In genomic region chr11:68953903-68954302, GRCm38 (mm10) we compare ENCODE assay signal across 8 mouse cellular contexts. TPM values are rescaled to one million over a fixed set of nuclear protein-coding genes. Genes with fewer than 3 reads are reported as not detected.
DNase-seq lines count a peak whose midpoint lies in the region; ATAC-seq and TF ChIP-seq lines count a peak whose summit lies in the region.
"Had no signal": no experiment of that assay in that cellular context is flagged by ENCODE, and none has a peak within 500 bp of the region (broad histone marks: within the 10 kb centered on the region; RNA-seq: fewer than 3 reads in every experiment).

No protein-coding gene starts in this region.

- DNase-seq in left cerebral cortex, adult 2 months (ENCODE audit: extremely low spot score in 1 of 2, low spot score in 2 of 2): no peak
- no peak for DNase-seq in left cerebral cortex, adult 8-10 months (ENCODE audit: low spot score in 2 of 2)
- DNase-seq in layer of hippocampus, postnatal 25 days (ENCODE audit: extremely low spot score in 1 of 2, low spot score in 1 of 2): no peak
- DNase-seq in yolk sac, embryonic 10.5 days (ENCODE audit: low spot score): no peak
- DNase-seq: layer of hippocampus, adult 9-11 months had no signal

- no peak for TF ChIP-seq CTCF in left cerebral cortex, adult 2 months (IDR thresholded peaks at IDR 0.05)
- TF ChIP-seq CTCF in small intestine, adult 2 months (IDR thresholded peaks at IDR 0.05; ENCODE audit: extremely low read depth, insufficient read length, insufficient replicate concordance, low read depth, low read length): no peak

- no peak for ATAC-seq in forebrain, embryonic 13.5 days
- ATAC-seq in limb, embryonic 13.5 days (ENCODE audit: low FRiP score, low read depth): no peak

- no peak overlapping the region for H3K27ac ChIP-seq in left cerebral cortex, adult 2 months
- H3K27ac ChIP-seq in forebrain, embryonic 13.5 days: no peak overlapping the region
- no peak overlapping the region for H3K27ac ChIP-seq in limb, embryonic 13.5 days
- no peak overlapping the region for H3K27ac ChIP-seq in small intestine, adult 2 months (ENCODE audit: insufficient read depth, low read depth, low read length)

- H3K4me1 ChIP-seq in forebrain, embryonic 13.5 days: peaks cover 16% of the 10 kb centered on the region
- peaks cover 19% of the 10 kb centered on the region for H3K4me1 ChIP-seq in limb, embryonic 13.5 days
- peaks cover 8% of the 10 kb centered on the region for H3K4me1 ChIP-seq in small intestine, adult 2 months (ENCODE audit: control insufficient read depth, insufficient read depth, insufficient read length, low read length)

- 14% methylated on average over 13 of the region's 13 CpGs for WGBS in forebrain, embryonic 13.5 days
- 12% methylated on average over 13 of the region's 13 CpGs for WGBS in limb, embryonic 13.5 days
- WGBS in small intestine, adult 2 months: 21% methylated on average over 13 of the region's 13 CpGs

- peak overlapping the region; percentile 27 for H3K4me3 ChIP-seq in left cerebral cortex, adult 2 months
- H3K4me3 ChIP-seq in forebrain, embryonic 13.5 days: peak overlapping the region; percentile 40
- peak overlapping the region; percentile 39 for H3K4me3 ChIP-seq in limb, embryonic 13.5 days
- H3K4me3 ChIP-seq in small intestine, adult 2 months (ENCODE audit: low read depth, low read length): peak overlapping the region; percentile 47

- intact Hi-C loops in left cerebral cortex, adult 2 months (cut with DNase I): no loop called here

- no peaks in the 10 kb centered on the region for H3K36me3 ChIP-seq in forebrain, embryonic 13.5 days (ENCODE audit: poor library complexity, severe bottlenecking)
- no peaks in the 10 kb centered on the region for H3K36me3 ChIP-seq in limb, embryonic 13.5 days
- no peaks in the 10 kb centered on the region for H3K36me3 ChIP-seq in small intestine, adult 2 months (ENCODE audit: control insufficient read depth, insufficient read depth, low read length)

- no peak overlapping the region for H3K9ac ChIP-seq in forebrain, embryonic 13.5 days
- peak overlapping the region; percentile 59 for H3K9ac ChIP-seq in limb, embryonic 13.5 days

- no peaks in the 10 kb centered on the region for H3K9me3 ChIP-seq in forebrain, embryonic 13.5 days (replicated peaks)
- no peaks in the 10 kb centered on the region for H3K9me3 ChIP-seq in limb, embryonic 13.5 days

- H3K27me3 ChIP-seq in forebrain, embryonic 13.5 days: peaks cover 61% of the 10 kb centered on the region
- peaks cover 68% of the 10 kb centered on the region for H3K27me3 ChIP-seq in limb, embryonic 13.5 days
- peaks cover 12% of the 10 kb centered on the region; the same call in 1 of the 2 replicates for H3K27me3 ChIP-seq in small intestine, adult 2 months (ENCODE audit: control insufficient read depth, insufficient read depth, low read length)

- no peak for TF ChIP-seq POLR2A in small intestine, adult 2 months (IDR thresholded peaks at IDR 0.05; ENCODE audit: low read depth, low read length)

- H3K4me2 ChIP-seq in forebrain, embryonic 13.5 days: peak overlapping the region; percentile 65
- peak overlapping the region; percentile 68 for H3K4me2 ChIP-seq in limb, embryonic 13.5 days (replicated peaks)

RNA-seq across cellular contexts. Expression of gene Arhgef15, which starts 3.4 kb away (rescaled TPM):
- total RNA-seq in left cerebral cortex, adult 2 months (2021): 10 to 100 TPM; 22.4 to 22.6 TPM
- 10 to 100 TPM; 35.5 to 40.0 (median 38.3) TPM for total RNA-seq in left cerebral cortex, adult 8-10 months (2022)
- polyA plus RNA-seq in forebrain, embryonic 13.5 days (2015; fragmentation: Nextera tagmentation; extraction: Ambion mirVana): 5.9 and 6.8 TPM in 2 replicates
- polyA plus RNA-seq in limb, embryonic 13.5 days (2015; fragmentation: Nextera tagmentation; extraction: Ambion mirVana): 6.3 and 7.2 TPM in 2 replicates
- polyA plus RNA-seq in small intestine, adult 2 months (2012; rRNA removed): 9.9 and 19.5 TPM in 2 replicates
- total RNA-seq in layer of hippocampus, postnatal 25 days (2021): 1 to 10 TPM; 5.8 to 6.9 TPM

RNA-seq across cellular contexts. Expression of gene Slc25a35, which starts 14.0 kb away (rescaled TPM):
- total RNA-seq in left cerebral cortex, adult 2 months (2021): 1 to 10 TPM; 5.0 to 5.2 TPM
- total RNA-seq in left cerebral cortex, adult 8-10 months (2022): 1 to 10 TPM; 4.0 to 8.6 (median 7.1) TPM
- polyA plus RNA-seq in forebrain, embryonic 13.5 days (2015; fragmentation: Nextera tagmentation; extraction: Ambion mirVana): 1.2 and 1.4 TPM in 2 replicates
- 2.4 and 3.0 TPM in 2 replicates for polyA plus RNA-seq in limb, embryonic 13.5 days (2015; fragmentation: Nextera tagmentation; extraction: Ambion mirVana)
- polyA plus RNA-seq in small intestine, adult 2 months (2012; rRNA removed): 13.7 and 21.5 TPM in 2 replicates
- 1 to 10 TPM; 4.4 to 7.6 TPM for total RNA-seq in layer of hippocampus, postnatal 25 days (2021)

RNA-seq across cellular contexts. Expression of gene Rangrf, which starts 21.1 kb away (rescaled TPM):
- 10 to 100 TPM; 15.7 to 17.0 TPM for total RNA-seq in left cerebral cortex, adult 2 months (2021)
- total RNA-seq in left cerebral cortex, adult 8-10 months (2022): 10 to 100 TPM; 15.9 to 23.4 (median 19.8) TPM
- 46.8 and 49.3 TPM in 2 replicates for polyA plus RNA-seq in forebrain, embryonic 13.5 days (2015; fragmentation: Nextera tagmentation; extraction: Ambion mirVana)
- polyA plus RNA-seq in limb, embryonic 13.5 days (2015; fragmentation: Nextera tagmentation; extraction: Ambion mirVana): 54.5 and 58.1 TPM in 2 replicates
- 21.2 and 29.7 TPM in 2 replicates for polyA plus RNA-seq in small intestine, adult 2 months (2012; rRNA removed)
- total RNA-seq in layer of hippocampus, postnatal 25 days (2021): 10 to 100 TPM; 15.1 to 18.1 TPM

RNA-seq across cellular contexts. Expression of gene Odf4, which starts 27.0 kb away (rescaled TPM):
- total RNA-seq in left cerebral cortex, adult 2 months (2021): under 1 TPM; 0.44 to 0.95 TPM
- total RNA-seq in left cerebral cortex, adult 8-10 months (2022): 1 to 10 TPM; 1.1 to 2.2 (median 1.7) TPM
- polyA plus RNA-seq in forebrain, embryonic 13.5 days (2015; fragmentation: Nextera tagmentation; extraction: Ambion mirVana): 0.23 TPM in 1 of 2 replicates, not detected in the other
- polyA plus RNA-seq in limb, embryonic 13.5 days (2015; fragmentation: Nextera tagmentation; extraction: Ambion mirVana): not detected in 2 replicates
- polyA plus RNA-seq in small intestine, adult 2 months (2012; rRNA removed): not detected in 2 replicates
- not detected for total RNA-seq in layer of hippocampus, postnatal 25 days (2021)

RNA-seq across cellular contexts. Expression of gene Rpl26, which starts 52.5 kb away (rescaled TPM):
- total RNA-seq in left cerebral cortex, adult 2 months (2021): 100 to 1,000 TPM; 727 to 749 TPM
- 100 to 1,000 TPM; 920 to 943 (median 931) TPM for total RNA-seq in left cerebral cortex, adult 8-10 months (2022)
- 787 and 887 TPM in 2 replicates for polyA plus RNA-seq in forebrain, embryonic 13.5 days (2015; fragmentation: Nextera tagmentation; extraction: Ambion mirVana)
- 996 and 1,041 TPM in 2 replicates for polyA plus RNA-seq in limb, embryonic 13.5 days (2015; fragmentation: Nextera tagmentation; extraction: Ambion mirVana)
- polyA plus RNA-seq in small intestine, adult 2 months (2012; rRNA removed): 513 and 614 TPM in 2 replicates
- 100 to 1,000 TPM; 627 to 764 TPM for total RNA-seq in layer of hippocampus, postnatal 25 days (2021)
